Mouse (Mus musculus) forebrain, embryonic 11.5 days (tissue): ENCODE data around the gene Senp3. TPM values are rescaled to one million over a fixed set of nuclear protein-coding genes. Genes with fewer than 3 reads are reported as not detected.

Experiments used
- ATAC-seq: fragments of 200-750 bp; cut with Nextera tagmentation; replicated peaks from 2 replicates; pipeline ENCODE4 v1.8.0; 2017; ENCODE audit warnings: moderate TSS enrichment; ENCODE audit not compliant: low FRiP score
- DNase-seq: peaks from one replicate; pipeline ENCODE4 v3.0.0-alpha.2; 2017; ENCODE audit warnings: low spot score
- H3K27ac ChIP-seq: fragments of 300-500 bp; sonication (generic); 2 replicates; pipeline ENCODE4 v1.5.1; 2014; ENCODE audit warnings: low read depth, low read length
- H3K27me3 ChIP-seq: fragments of 300-500 bp; sonication (generic); 2 replicates; pipeline ENCODE4 v1.6.1; 2014; ENCODE audit warnings: mild to moderate bottlenecking, low read length, mixed read lengths; ENCODE audit not compliant: control insufficient read depth, insufficient read depth
- H3K36me3 ChIP-seq: fragments of 300-500 bp; sonication (generic); 2 replicates; pipeline ENCODE4 v1.6.1; 2014; ENCODE audit warnings: mild to moderate bottlenecking, low read length, moderate library complexity, mixed read lengths; ENCODE audit not compliant: control insufficient read depth, insufficient read depth
- H3K4me1 ChIP-seq: fragments of 300-500 bp; sonication (generic); replicated peaks from 2 replicates; pipeline ENCODE4 v1.6.1; 2014; ENCODE audit warnings: low read length, mixed read lengths; ENCODE audit not compliant: control insufficient read depth, insufficient read depth
- H3K4me2 ChIP-seq: fragments of 300-500 bp; sonication (generic); 2 replicates; pipeline ENCODE4 v1.6.1; 2014; ENCODE audit warnings: low read depth, mild to moderate bottlenecking, low read length, moderate library complexity, mixed read lengths; ENCODE audit not compliant: severe bottlenecking
- H3K4me3 ChIP-seq: fragments of 300-500 bp; sonication (generic); 2 replicates; pipeline ENCODE4 v1.5.1; 2014; ENCODE audit warnings: low read depth, low read length
- H3K9ac ChIP-seq: fragments of 300-500 bp; sonication (generic); 2 replicates; pipeline ENCODE4 v1.6.1; 2014; ENCODE audit warnings: low read length
- H3K9me3 ChIP-seq: fragments of 300-500 bp; sonication (generic); 2 replicates; pipeline ENCODE4 v1.6.1; 2016; ENCODE audit warnings: low read length, mixed read lengths; ENCODE audit not compliant: control insufficient read depth
- WGBS: fragments of 180-500 bp; shearing (Covaris S2); extraction: QIAGEN DNeasy Blood & Tissue Kit; methylation state at CpG from one replicate; pipeline ENCODE4 v1.1.7; 2014; 5-methylcytosine and 5-hydroxymethylcytosine counted together
- polyA plus RNA-seq: library from polyadenylated mRNA; unstranded; fragments of >200 nt; fragmentation: Nextera tagmentation; extraction: Ambion mirVana; gene quantifications from 2 replicates; pipeline ENCODE4 v1.2.1, GENCODE M21; 2014

Senp3 gene
- polyA plus RNA-seq, 1 experiment from 2014 or later, result 110 TPM

DNA sequence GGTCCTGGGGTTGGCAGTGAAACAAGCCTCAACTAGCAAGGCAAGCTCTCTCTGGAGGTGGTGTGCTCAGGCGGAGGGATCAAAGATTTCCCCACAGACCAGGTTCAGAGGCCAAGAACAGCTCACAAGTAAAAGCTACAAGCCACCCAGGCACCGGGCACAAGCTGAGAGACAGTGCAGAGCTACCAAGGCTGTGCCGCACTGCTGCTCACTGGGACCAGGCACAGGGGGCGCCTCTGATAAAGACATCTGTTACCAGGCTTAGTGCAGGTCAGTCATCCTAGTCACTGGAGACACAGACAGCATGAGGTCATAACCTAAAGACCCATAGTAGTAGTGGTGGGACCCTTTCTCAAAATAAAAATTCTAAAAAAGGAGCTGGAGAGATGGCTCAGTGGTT, 35.1 kb upstream of the Senp3 start:
- DNase-seq (no peak), ATAC-seq (no peak)
- WGBS, result 72% methylated on average over 4 of the region's 4 CpGs
- Histone ChIP-seq H3K36me3 (no peaks in the 10 kb centered on the region), H3K9me3 (no peaks in the 10 kb centered on the region), H3K4me1 (no peaks in the 10 kb centered on the region; the same call in 1 of the 2 replicates), H3K27ac (no peak overlapping the region), H3K4me2 (no peak overlapping the region), H3K27me3 (no peaks in the 10 kb centered on the region), H3K4me3 (no peak overlapping the region), H3K9ac (no peak overlapping the region)

DNA sequence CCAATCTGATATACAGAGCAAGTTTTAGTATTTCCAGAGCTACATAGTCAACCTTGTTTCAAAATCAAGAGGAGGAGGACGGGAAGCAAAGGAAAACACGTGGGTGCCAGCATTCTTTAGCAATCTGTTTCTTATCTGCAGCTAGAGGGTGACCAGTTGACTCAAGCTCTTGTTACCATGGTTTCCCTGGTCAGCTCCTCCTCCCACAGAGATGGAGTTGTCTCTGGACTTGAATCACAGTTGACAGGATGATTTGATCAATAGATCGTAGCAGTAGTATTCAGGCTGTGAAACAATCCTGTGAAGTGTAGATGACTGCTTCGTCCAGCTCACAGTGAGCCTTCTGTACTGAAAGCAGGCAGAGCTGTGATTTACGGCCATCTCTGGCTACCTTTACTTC, 34.0 kb upstream of the Senp3 start:
- DNase-seq (no peak), ATAC-seq (no peak)
- Histone ChIP-seq H3K36me3 (no peaks in the 10 kb centered on the region), H3K27me3 (no peaks in the 10 kb centered on the region), H3K27ac (no peak overlapping the region), H3K9me3 (no peaks in the 10 kb centered on the region), H3K4me3 (no peak overlapping the region), H3K9ac (no peak overlapping the region), H3K4me2 (no peak overlapping the region), H3K4me1 (no peaks in the 10 kb centered on the region; the same call in 1 of the 2 replicates)
- WGBS, result 46% methylated on average over 5 of the region's 5 CpGs

DNA sequence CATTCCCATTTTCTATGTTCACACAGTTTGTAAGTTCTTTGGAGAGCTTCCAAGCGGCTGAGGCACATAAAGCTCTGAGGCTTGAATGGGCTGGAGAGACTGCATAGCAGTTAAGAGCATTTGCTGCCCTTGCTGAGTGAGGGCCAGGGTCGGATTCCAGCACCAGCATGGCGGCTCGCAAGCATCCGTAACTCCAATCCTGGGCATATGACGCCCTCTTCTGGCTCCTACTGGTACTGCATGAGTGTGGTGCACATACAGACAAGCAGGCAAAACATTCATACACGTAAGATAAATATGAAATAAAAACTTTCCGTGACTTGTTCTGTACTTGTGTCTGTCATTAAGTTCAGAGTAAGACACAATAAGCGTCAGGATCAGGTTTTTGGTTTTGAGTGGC, 33.6 kb upstream of the Senp3 start:
- no peak overlapping the region for H3K4me3 ChIP-seq
- ATAC-seq (no peak), DNase-seq (peak; percentile 68)
- no peak overlapping the region for H3K27ac ChIP-seq
- no peaks in the 10 kb centered on the region for H3K36me3 ChIP-seq
- H3K9ac ChIP-seq, result no peak overlapping the region
- H3K4me1 ChIP-seq, result no peaks in the 10 kb centered on the region; the same call in 1 of the 2 replicates
- no peaks in the 10 kb centered on the region for H3K27me3 ChIP-seq
- H3K9me3 ChIP-seq, result no peaks in the 10 kb centered on the region
- no peak overlapping the region for H3K4me2 ChIP-seq
- 54% methylated on average over 9 of the region's 9 CpGs for WGBS

DNA sequence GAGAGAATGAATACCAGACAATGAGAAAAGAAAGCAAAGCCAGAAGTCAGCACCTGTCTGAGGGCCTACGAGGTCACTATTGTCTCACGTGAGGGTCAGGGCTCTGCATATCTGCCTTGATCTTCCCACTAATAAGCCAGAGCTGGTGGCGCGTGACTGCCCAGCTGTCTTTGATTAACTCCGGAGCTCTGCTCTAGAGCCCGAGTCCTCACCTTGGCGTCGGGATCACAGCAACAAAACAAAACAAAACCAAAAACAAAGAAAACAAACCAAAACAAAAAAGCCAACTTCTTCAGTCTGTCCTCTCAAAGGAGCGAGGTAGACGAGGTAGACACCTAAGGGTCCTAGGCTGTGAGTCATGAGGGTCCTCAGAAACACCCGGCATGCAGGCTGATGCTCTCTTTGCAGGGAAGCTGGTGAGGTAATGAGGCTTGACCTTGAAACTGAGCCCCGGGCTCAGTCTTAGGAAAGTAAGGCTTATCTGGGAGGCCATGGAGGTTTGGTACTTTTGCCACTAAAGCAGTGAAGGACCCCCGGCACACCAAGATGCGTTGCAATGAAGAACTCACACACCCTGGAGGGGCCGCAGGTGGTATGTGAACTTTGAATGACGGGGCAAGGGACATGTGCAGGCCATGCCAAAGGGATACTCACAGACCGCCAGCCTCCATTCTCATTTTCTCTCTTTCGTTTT, 32.9 kb upstream of the Senp3 start:
- H3K27ac ChIP-seq, result no peak overlapping the region
- 73% methylated on average over 18 of the region's 18 CpGs for WGBS

DNA sequence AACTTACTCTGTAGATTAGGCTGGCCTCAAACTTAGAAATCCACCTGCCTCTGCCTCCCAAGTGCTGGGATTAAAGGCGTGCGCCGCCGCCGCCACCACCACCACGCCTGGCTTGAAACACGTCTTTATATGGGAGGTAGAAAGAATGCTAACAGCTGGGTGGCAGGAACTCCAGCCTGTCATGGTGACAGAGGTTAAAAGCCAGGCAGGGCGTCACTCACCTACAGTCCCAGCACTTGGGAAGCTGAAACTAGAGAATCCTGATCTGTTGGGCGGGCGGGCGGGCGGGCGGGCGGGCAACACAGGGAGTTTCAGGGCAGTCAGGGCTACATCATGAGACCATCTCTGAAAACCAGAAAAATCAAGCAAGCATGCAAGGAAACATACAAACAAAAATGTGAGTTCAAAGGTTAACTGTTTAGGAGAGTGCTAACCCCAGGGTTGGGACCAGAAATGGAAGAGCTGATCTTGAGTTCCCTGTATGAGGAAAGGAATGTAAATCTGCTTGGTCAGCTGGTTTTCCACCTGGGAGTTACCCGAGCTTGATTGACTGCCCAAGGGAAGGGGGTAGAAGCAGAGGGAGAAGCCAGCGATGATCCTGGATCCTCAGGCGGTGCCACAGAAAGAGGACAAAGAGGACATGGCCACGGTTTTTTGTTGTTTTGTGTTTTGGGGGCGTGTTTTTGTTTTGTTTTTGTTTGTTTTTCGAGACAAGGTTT, 31.2 kb upstream of the Senp3 start:
- Histone ChIP-seq H3K4me1 (no peaks in the 10 kb centered on the region), H3K9me3 (no peaks in the 10 kb centered on the region), H3K9ac (no peak overlapping the region), H3K4me2 (no peak overlapping the region), H3K4me3 (no peak overlapping the region), H3K36me3 (no peaks in the 10 kb centered on the region), H3K27me3 (no peaks in the 10 kb centered on the region), H3K27ac (no peak overlapping the region)
- DNase-seq (no peak), ATAC-seq (no peak)
- 85% methylated on average over 20 of the region's 20 CpGs for WGBS

More for the DNA sequence above, 32.9 kb upstream of the Senp3 start:
- ATAC-seq (no peak), DNase-seq (no peak)
- H3K4me1 ChIP-seq, result no peaks in the 10 kb centered on the region; the same call in 1 of the 2 replicates
- H3K9ac ChIP-seq, result no peak overlapping the region
- H3K9me3 ChIP-seq, result no peaks in the 10 kb centered on the region
- no peak overlapping the region for H3K4me2 ChIP-seq
- no peak overlapping the region for H3K4me3 ChIP-seq
- no peaks in the 10 kb centered on the region for H3K27me3 ChIP-seq
- H3K36me3 ChIP-seq, result no peaks in the 10 kb centered on the region

DNA sequence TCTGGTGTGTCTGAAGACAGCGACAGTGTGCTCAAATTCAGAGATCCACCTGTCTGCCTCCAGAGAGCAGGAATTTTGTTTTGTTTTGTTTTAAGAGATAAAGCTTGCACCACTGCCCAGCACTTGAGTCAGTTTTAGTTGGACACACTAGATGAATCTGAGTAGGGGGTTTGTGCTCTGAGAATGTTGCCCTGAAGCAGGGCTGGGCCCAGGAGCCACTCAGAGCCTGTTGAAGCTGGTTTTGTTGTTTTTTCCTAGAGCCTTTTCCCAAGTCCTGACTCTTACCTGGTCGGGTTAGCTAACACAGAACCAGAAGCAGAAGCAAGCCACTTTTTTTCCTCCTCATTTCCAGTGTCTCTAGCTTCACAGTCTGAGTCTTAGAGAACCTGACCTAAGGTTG, 29.2 kb upstream of the Senp3 start:
- DNase-seq, result no peak
- Histone ChIP-seq H3K27me3 (no peaks in the 10 kb centered on the region), H3K9ac (no peak overlapping the region), H3K4me3 (no peak overlapping the region), H3K27ac (no peak overlapping the region), H3K4me1 (no peaks in the 10 kb centered on the region), H3K9me3 (no peaks in the 10 kb centered on the region), H3K4me2 (no peak overlapping the region), H3K36me3 (no peaks in the 10 kb centered on the region)
- WGBS, result 81% methylated on average over 2 of the region's 2 CpGs
- ATAC-seq, result no peak

DNA sequence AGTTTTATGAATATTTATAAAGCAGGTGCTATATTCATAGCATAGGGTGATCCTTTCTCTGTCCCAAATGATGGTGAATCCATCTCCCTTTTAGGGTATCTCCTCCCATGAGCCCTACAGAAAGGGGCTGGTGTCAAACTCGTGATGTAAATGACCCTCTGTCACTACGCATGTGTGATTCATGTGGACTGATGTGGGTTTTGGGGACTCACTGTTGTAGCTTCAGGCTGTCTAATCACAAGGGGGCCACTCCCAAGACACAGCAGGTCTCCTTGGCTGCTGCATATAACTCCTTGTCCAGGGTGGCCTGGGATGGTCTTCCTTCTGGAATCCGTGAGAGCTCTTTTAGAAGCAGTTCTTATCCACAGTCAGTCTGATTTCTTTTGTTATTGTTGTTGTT, 28.6 kb upstream of the Senp3 start:
- Histone ChIP-seq H3K4me2 (no peak overlapping the region), H3K36me3 (no peaks in the 10 kb centered on the region), H3K27ac (no peak overlapping the region), H3K4me3 (no peak overlapping the region), H3K9me3 (no peaks in the 10 kb centered on the region), H3K27me3 (no peaks in the 10 kb centered on the region), H3K9ac (no peak overlapping the region), H3K4me1 (no peaks in the 10 kb centered on the region)
- DNase-seq, result no peak
- WGBS, result 78% methylated on average over 3 of the region's 3 CpGs
- ATAC-seq, result no peak

DNA sequence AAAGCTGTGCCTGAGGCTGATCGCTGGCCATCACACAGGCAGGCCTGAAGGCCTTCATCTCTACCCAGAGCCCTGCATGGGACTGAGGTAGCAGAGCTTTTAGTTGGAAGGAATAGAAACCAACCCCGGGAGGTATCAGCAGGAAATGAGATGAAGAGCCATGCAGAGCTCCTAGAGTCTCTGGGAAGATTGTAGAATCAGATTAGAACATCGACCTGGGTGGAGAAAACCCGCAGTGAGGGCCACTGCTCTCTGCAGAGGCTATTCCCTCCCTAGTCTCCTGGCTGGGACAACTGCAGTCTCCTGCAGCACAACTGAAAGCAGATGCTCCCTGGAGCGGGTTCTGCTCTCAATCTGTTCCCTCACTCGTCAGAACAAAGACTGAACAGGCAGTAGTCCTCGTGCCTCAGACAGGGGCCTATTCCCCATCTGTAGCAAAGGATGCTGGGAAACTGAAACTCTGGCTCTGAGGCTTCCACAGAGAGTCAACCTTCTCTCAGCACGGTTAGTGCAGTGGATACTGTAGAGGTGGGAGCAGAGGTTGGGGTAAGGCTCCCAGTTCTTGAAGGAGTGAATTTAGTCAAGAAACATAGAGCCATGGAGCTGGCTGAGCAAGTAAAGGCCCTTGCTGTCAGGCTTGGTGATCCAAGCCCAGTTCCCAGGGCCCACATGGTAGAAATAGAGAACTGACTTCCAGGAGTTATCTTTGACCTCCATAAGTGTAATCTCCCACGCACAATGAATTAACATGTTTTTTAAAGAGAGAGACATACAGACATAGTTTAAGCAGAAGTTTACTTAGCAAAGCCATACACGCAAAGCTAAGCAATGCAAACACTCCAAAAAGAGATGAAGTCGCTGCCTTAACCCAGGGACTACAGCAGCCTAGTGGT, 27.9 kb upstream of the Senp3 start:
- Histone ChIP-seq H3K9ac (no peak overlapping the region), H3K4me3 (no peak overlapping the region), H3K36me3 (no peaks in the 10 kb centered on the region), H3K4me1 (no peaks in the 10 kb centered on the region), H3K27ac (no peak overlapping the region), H3K27me3 (no peaks in the 10 kb centered on the region), H3K9me3 (no peaks in the 10 kb centered on the region), H3K4me2 (no peak overlapping the region)
- WGBS, result 60% methylated on average over 11 of the region's 11 CpGs
- no peak for ATAC-seq
- DNase-seq, result no peak
